Mouse (Mus musculus) small intestine, adult 2 months (tissue): Measurements from ENCODE around the gene Msantd3. TPM values are rescaled to one million over a fixed set of nuclear protein-coding genes. Genes with fewer than 3 reads are reported as not detected.
A peak's percentile ranks its signal among the peaks of the same experiment; 100 is the strongest.

ENCODE experiments used
- H3K27ac ChIP-seq: fragments of 200-500 bp; 2 replicates; pipeline ENCODE4 v1.5.1; 2012; ENCODE audit warnings: low read depth, low read length, control low read depth, inconsistent platforms; ENCODE audit not compliant: insufficient read depth
- H3K27me3 ChIP-seq: fragments of 200-500 bp; 2 replicates; pipeline ENCODE4 v1.6.1; 2012; ENCODE audit warnings: mild to moderate bottlenecking, moderate library complexity, low read length, inconsistent platforms; ENCODE audit not compliant: control insufficient read depth, insufficient read depth
- H3K36me3 ChIP-seq: fragments of 200-500 bp; 2 replicates; pipeline ENCODE4 v1.6.1; 2012; ENCODE audit warnings: mild to moderate bottlenecking, low read length, control low read depth, inconsistent platforms; ENCODE audit not compliant: control insufficient read depth, insufficient read depth
- H3K4me1 ChIP-seq: fragments of 200-500 bp; 2 replicates; pipeline ENCODE4 v1.6.1; 2012; ENCODE audit warnings: low read length, inconsistent platforms, mixed read lengths; ENCODE audit not compliant: control insufficient read depth, insufficient read depth, insufficient read length
- H3K4me3 ChIP-seq: fragments of 200-500 bp; 2 replicates; pipeline ENCODE4 v1.5.1; 2012; ENCODE audit warnings: low read depth, mild to moderate bottlenecking, control low read depth, inconsistent platforms, low read length, moderate library complexity
- CTCF ChIP-seq: fragments of 200-500 bp; IDR thresholded peaks from 2 replicates; pipeline ENCODE4 v1.5.1; 2012; ENCODE audit warnings: low read depth, mild to moderate bottlenecking, control low read depth, inconsistent platforms, low read length, moderate library complexity, mixed read lengths; ENCODE audit not compliant: insufficient replicate concordance, insufficient read length; ENCODE audit errors: extremely low read depth
- POLR2A ChIP-seq: fragments of 200-500 bp; IDR thresholded peaks from 2 replicates; pipeline ENCODE4 v1.6.1; 2012; ENCODE audit warnings: low read depth, mild to moderate bottlenecking, control low read depth, inconsistent platforms, low read length, moderate library complexity
- WGBS: fragments of 180-500 bp; shearing (Covaris S2); methylation state at CpG from one replicate; pipeline ENCODE4 v1.1.7; 2018; 5-methylcytosine and 5-hydroxymethylcytosine counted together
- polyA plus RNA-seq: library from polyadenylated mRNA; depleted of rRNA; stranded (reverse); fragments of >200 nt; gene quantifications from 2 replicates; pipeline ENCODE4 v1.2.3, GENCODE M21; 2012

Gene Msantd3
- polyA plus RNA-seq, 1 experiment: 0.58 TPM

GRCm38 (mm10) chr4:48544141-48544540 is 4.4 kb downstream of the Msantd3 start:
- no peak overlapping the region for H3K27ac ChIP-seq
- no peaks in the 10 kb centered on the region for H3K36me3 ChIP-seq
- TF ChIP-seq CTCF (no peak), POLR2A (no peak)
- H3K27me3 ChIP-seq: no peaks in the 10 kb centered on the region; the same call in 1 of the 2 replicates
- no peak overlapping the region for H3K4me3 ChIP-seq
- peaks cover 4% of the 10 kb centered on the region; the same call in 1 of the 2 replicates for H3K4me1 ChIP-seq
- WGBS: 94% methylated on average over 8 of the region's 8 CpGs

- Histone ChIP-seq H3K4me1 (peaks cover 2% of the 10 kb centered on the region; the same call in 1 of the 2 replicates), H3K36me3 (no peaks in the 10 kb centered on the region), H3K27ac (no peak overlapping the region), H3K4me3 (peak overlapping the region; percentile 31; the same call in 1 of the 2 replicates), H3K27me3 (no peaks in the 10 kb centered on the region)
- TF ChIP-seq CTCF: no peak
- TF ChIP-seq POLR2A: no peak
- WGBS: 31% methylated on average over 12 of the region's 12 CpGs
Observed at GRCm38 (mm10) chr4:48545966-48546365, 6.2 kb downstream of the Msantd3 start.

DNA sequence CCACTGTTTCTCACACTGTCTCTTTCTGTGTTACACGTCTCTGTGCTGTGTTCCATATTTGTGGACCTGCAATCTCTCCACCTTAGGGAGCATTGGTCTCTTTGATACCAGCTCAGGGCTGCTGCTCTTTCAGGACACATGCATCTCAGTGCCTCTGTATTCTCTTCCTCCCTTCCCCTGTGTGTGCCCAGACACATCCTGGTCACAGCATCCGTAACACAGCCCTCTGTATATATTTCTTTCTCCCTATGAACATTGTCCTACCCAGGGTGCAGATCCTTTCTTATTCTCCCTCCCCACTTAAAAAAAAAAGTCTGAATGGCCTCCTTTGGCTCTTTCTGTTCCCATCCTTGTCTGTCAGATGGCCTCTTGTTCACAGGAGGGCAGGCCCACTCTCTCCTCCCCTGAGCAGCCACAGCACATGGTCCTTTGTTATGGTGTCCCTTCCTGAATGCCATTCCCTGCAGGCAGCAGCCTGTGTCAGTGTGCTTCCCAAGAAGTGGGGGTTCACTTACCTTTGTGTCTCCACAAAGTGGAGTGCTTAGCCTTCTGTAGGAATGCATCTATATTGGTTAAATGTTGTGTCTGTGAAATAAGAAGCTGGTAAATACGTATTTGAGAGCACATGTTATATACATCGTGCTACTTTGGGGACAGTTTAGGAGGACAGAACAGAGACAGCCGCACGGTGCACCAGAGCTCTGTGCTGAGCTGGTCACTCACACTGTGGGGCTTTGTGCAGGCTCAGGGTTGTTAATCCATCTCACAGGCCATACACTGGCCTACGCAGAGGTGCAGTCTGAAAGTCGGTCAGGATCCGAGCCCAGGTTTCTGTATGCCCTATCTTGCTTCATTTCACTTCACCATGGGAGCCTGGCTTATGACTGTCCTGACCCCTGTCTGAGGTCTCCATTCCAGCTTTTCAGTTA is 7.1 kb downstream of the Msantd3 start:
- H3K4me1 ChIP-seq: peaks cover 2% of the 10 kb centered on the region; the same call in 1 of the 2 replicates
- H3K4me3 ChIP-seq: no peak overlapping the region
- no peaks in the 10 kb centered on the region for H3K27me3 ChIP-seq
- no peak overlapping the region for H3K27ac ChIP-seq
- H3K36me3 ChIP-seq: no peaks in the 10 kb centered on the region
- TF ChIP-seq CTCF: no peak
- no peak for TF ChIP-seq POLR2A
- 87% methylated on average over 9 of the region's 9 CpGs for WGBS

DNA sequence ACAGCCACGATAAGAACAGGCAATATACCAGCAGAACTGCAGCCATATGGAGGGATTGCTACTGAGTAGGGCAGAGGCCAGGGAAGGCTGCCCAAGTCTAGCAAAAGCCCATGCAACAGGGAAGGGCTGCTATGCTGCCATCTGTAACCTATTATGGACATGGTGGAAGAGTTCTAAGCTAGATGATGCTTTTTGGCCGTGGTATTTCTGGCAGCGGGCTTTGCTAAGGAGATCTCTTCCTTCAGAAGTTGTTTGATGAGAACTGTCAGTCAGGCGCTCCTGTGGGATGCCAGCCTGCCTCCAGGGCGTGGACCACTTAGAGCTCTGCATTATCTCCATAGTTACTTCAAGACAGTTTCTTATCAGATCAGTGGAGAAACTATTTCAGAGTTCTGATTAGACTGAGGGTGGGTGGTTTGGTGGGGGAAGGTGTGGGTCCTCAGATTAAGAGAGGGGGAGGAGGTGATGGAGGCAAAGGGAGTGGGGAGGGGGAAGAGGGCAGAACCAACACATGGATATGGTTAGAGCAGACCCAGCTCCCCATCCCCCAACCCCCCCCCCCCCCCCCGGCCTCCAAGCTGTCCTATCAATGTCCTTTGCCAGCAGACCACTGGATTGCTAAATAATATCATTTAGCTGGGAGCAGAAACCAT is 8.8 kb downstream of the Msantd3 start:
- peaks cover 2% of the 10 kb centered on the region; the same call in 1 of the 2 replicates for H3K4me1 ChIP-seq
- H3K27me3 ChIP-seq: no peaks in the 10 kb centered on the region
- TF ChIP-seq CTCF (no peak), POLR2A (no peak)
- no peak overlapping the region for H3K4me3 ChIP-seq
- 68% methylated on average over 6 of the region's 6 CpGs for WGBS
- H3K27ac ChIP-seq: no peak overlapping the region
- no peaks in the 10 kb centered on the region for H3K36me3 ChIP-seq

- no peak overlapping the region for H3K4me3 ChIP-seq
- H3K27me3 ChIP-seq: no peaks in the 10 kb centered on the region
- no peak overlapping the region for H3K27ac ChIP-seq
- TF ChIP-seq POLR2A: no peak
- TF ChIP-seq CTCF: no peak
- no peaks in the 10 kb centered on the region for H3K36me3 ChIP-seq
- peaks cover 2% of the 10 kb centered on the region; the same call in 1 of the 2 replicates for H3K4me1 ChIP-seq
- whole genome bisulfite sequencing: 69% methylated on average over 5 of the region's 5 CpGs
Observed at GRCm38 (mm10) chr4:48549661-48550060, 9.9 kb downstream of the Msantd3 start.

GRCm38 (mm10) chr4:48552486-48553064 is 12.8 kb downstream of the Msantd3 start:
- no peaks in the 10 kb centered on the region for H3K27me3 ChIP-seq
- no peaks in the 10 kb centered on the region for H3K4me1 ChIP-seq
- H3K27ac ChIP-seq: no peak overlapping the region
- no peak for TF ChIP-seq CTCF
- TF ChIP-seq POLR2A: no peak
- no peaks in the 10 kb centered on the region for H3K36me3 ChIP-seq
- H3K4me3 ChIP-seq: no peak overlapping the region
- whole genome bisulfite sequencing: 92% methylated on average over 27 of the region's 27 CpGs
